ENCODE assay signal across 23 mouse cellular contexts in genomic region chr16:49939376-49939775, GRCm38 (mm10).
"Had no signal": no experiment of that assay in that cellular context is flagged by ENCODE, and none has a peak within 500 bp of the region (broad histone marks: within the 10 kb centered on the region; RNA-seq: fewer than 3 reads in every experiment).

No protein-coding gene starts in this region.

- DNase-seq: gastrocnemius, postnatal 14 days; gastrocnemius, postnatal 36 days; heart, adult 18-20 months; heart, postnatal 10 days; heart, postnatal 4 days; kidney, adult 18-20 months; kidney, adult 8-10 months; kidney, postnatal 10 days; kidney, postnatal 25 days; kidney, postnatal 4 days; left cerebral cortex, postnatal 4 days had no signal

- H3K4me1 ChIP-seq: intestine, embryonic 15.5 days; liver, embryonic 12.5 days had no signal

- H3K9ac ChIP-seq: heart, embryonic 12.5 days; hindbrain, embryonic 12.5 days; hindbrain, embryonic 14.5 days; intestine, embryonic 15.5 days; limb, embryonic 13.5 days; limb, embryonic 15.5 days; liver, embryonic 12.5 days; liver, embryonic 14.5 days had no signal

- H3K4me2 ChIP-seq: heart, embryonic 12.5 days; hindbrain, embryonic 12.5 days; hindbrain, embryonic 14.5 days; intestine, embryonic 15.5 days; limb, embryonic 13.5 days; limb, embryonic 15.5 days; liver, embryonic 12.5 days had no signal

- H3K27me3 ChIP-seq: heart, embryonic 12.5 days; hindbrain, embryonic 12.5 days; intestine, embryonic 15.5 days; limb, embryonic 13.5 days; limb, embryonic 15.5 days; liver, embryonic 12.5 days had no signal

- H3K4me3 ChIP-seq: heart, embryonic 10.5 days; heart, embryonic 12.5 days; hindbrain, embryonic 10.5 days; hindbrain, embryonic 12.5 days; intestine, embryonic 15.5 days; layer of hippocampus, adult 2 months; left cerebral cortex, adult 2 months; limb, embryonic 13.5 days; limb, embryonic 15.5 days; liver, embryonic 12.5 days had no signal

- H3K36me3 ChIP-seq: heart, embryonic 10.5 days; heart, embryonic 12.5 days; hindbrain, embryonic 10.5 days; hindbrain, embryonic 12.5 days; intestine, embryonic 15.5 days; limb, embryonic 13.5 days; limb, embryonic 15.5 days; liver, embryonic 12.5 days had no signal

- H3K9me3 ChIP-seq: heart, embryonic 10.5 days; heart, embryonic 12.5 days; hindbrain, embryonic 10.5 days; hindbrain, embryonic 12.5 days; intestine, embryonic 15.5 days; limb, embryonic 15.5 days; liver, embryonic 12.5 days had no signal

- H3K27ac ChIP-seq: heart, embryonic 10.5 days; hindbrain, embryonic 10.5 days; hindbrain, embryonic 12.5 days; hindbrain, embryonic 14.5 days; intestine, embryonic 15.5 days; layer of hippocampus, adult 2 months; left cerebral cortex, adult 2 months; limb, embryonic 13.5 days; limb, embryonic 15.5 days; liver, embryonic 12.5 days; liver, embryonic 14.5 days had no signal
